In the genomic region with DNA sequence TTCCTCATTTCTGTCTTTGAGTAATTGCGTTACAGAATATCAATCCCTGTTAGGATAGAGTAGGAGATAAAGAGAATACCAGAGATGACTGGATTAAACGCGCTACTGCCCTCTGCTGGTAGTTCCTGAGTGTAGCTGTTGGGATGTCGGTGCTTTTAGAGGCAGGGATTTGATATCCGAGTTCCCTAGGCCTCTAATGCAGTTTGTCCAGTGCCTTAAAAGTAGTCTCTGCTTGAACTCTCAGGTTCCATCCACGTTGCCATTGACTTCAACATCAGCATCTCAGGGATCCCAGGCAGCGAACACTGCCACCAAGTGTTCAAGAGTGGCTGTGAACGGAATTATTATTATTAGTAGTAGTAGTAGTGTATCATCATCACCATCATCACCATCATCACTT, we compare ENCODE assay signal across 8 mouse cellular contexts. TPM values are rescaled to one million over a fixed set of nuclear protein-coding genes. Genes with fewer than 3 reads are reported as not detected.
DNase-seq lines count a peak whose midpoint lies in the region; ATAC-seq lines count a peak whose summit lies in the region.

No protein-coding gene starts in this region.

- no peaks in the 10 kb centered on the region for H3K27me3 ChIP-seq in embryonic facial prominence, embryonic 14.5 days (replicated peaks; ENCODE audit: control insufficient read depth, insufficient read depth, low read length)
- no peaks in the 10 kb centered on the region for H3K27me3 ChIP-seq in hindbrain, embryonic 11.5 days (ENCODE audit: control insufficient read depth, insufficient read depth, low read length)

- H3K4me1 ChIP-seq in embryonic facial prominence, embryonic 14.5 days (ENCODE audit: control insufficient read depth, insufficient read depth, low read length), result no peaks in the 10 kb centered on the region
- no peaks in the 10 kb centered on the region for H3K4me1 ChIP-seq in hindbrain, embryonic 11.5 days (replicated peaks; ENCODE audit: control insufficient read depth, insufficient read depth, low read length)

- 21% methylated on average over 8 of the region's 8 CpGs for WGBS in embryonic facial prominence, embryonic 14.5 days
- 22% methylated on average over 8 of the region's 8 CpGs for WGBS in hindbrain, embryonic 11.5 days

- H3K36me3 ChIP-seq in embryonic facial prominence, embryonic 14.5 days (ENCODE audit: control insufficient read depth, insufficient read depth, low read length), result no peaks in the 10 kb centered on the region
- H3K36me3 ChIP-seq in hindbrain, embryonic 11.5 days (ENCODE audit: control insufficient read depth, insufficient read depth, low read length), result no peaks in the 10 kb centered on the region

- no peak overlapping the region for H3K4me2 ChIP-seq in embryonic facial prominence, embryonic 14.5 days (ENCODE audit: low read depth, low read length)
- no peak overlapping the region for H3K4me2 ChIP-seq in hindbrain, embryonic 11.5 days (replicated peaks; ENCODE audit: low read depth, low read length)

- no peaks in the 10 kb centered on the region for H3K9me3 ChIP-seq in embryonic facial prominence, embryonic 14.5 days (ENCODE audit: control insufficient read depth, low read length)
- H3K9me3 ChIP-seq in hindbrain, embryonic 11.5 days (ENCODE audit: control insufficient read depth, low read length), result no peaks in the 10 kb centered on the region

- DNase-seq in CD4-positive, CD25-positive, alpha-beta regulatory T cell, adult 2 months (ENCODE audit: low read depth, low spot score), result peak; percentile 68
- peak; percentile 46 to 61 for DNase-seq in adrenal gland, postnatal 4 days (ENCODE audit: low spot score in 2 of 2)
- DNase-seq in embryonic facial prominence, embryonic 14.5 days (ENCODE audit: low spot score), result peak; percentile 80
- peak; percentile 83 for DNase-seq in hindbrain, embryonic 11.5 days (ENCODE audit: low spot score)
- peak; percentile 75 to 83 for DNase-seq in left cerebral cortex, adult 18-20 months (ENCODE audit: low spot score in 2 of 2)
- peak; percentile 83 for DNase-seq in mesoderm, embryonic 11.5 days (ENCODE audit: low read depth, low spot score)
- peak; percentile 32 to 49 for DNase-seq in right cerebral cortex, postnatal 36 days (ENCODE audit: low spot score in 2 of 2)

- no peak overlapping the region for H3K27ac ChIP-seq in embryonic facial prominence, embryonic 14.5 days (replicated peaks; ENCODE audit: low read depth, low read length)
- H3K27ac ChIP-seq in hindbrain, embryonic 11.5 days (ENCODE audit: low read depth, low read length), result no peak overlapping the region

- H3K9ac ChIP-seq in embryonic facial prominence, embryonic 14.5 days (ENCODE audit: low read depth, low read length), result no peak overlapping the region
- H3K9ac ChIP-seq in hindbrain, embryonic 11.5 days (ENCODE audit: low read depth, low read length), result no peak overlapping the region

- no peak for ATAC-seq in CD4-positive, CD25-positive, alpha-beta regulatory T cell, adult 4 months
- ATAC-seq in embryonic facial prominence, embryonic 14.5 days (ENCODE audit: low read depth), result 0 out of 2 replicates have a peak, but pooled peaks have one; percentile 44
- ATAC-seq in hindbrain, embryonic 11.5 days (ENCODE audit: low FRiP score), result no peak; the same call in 1 of the 2 replicates

- H3K4me3 ChIP-seq in embryonic facial prominence, embryonic 14.5 days (ENCODE audit: low read depth, low read length), result no peak overlapping the region
- H3K4me3 ChIP-seq in hindbrain, embryonic 11.5 days (ENCODE audit: low read depth, low read length), result no peak overlapping the region

RNA-seq across cellular contexts. Expression of gene Rd3l, which starts 20.1 kb away (rescaled TPM):
- polyA plus RNA-seq in CD4-positive, CD25-positive, alpha-beta regulatory T cell, adult 4 months (2017; shearing (Covaris generic)), result not detected
- not detected for total RNA-seq in adrenal gland, postnatal 4 days (2021)
- polyA plus RNA-seq in embryonic facial prominence, embryonic 14.5 days (2014; fragmentation: Nextera tagmentation; extraction: Ambion mirVana), result not detected in 2 replicates
- not detected in 2 replicates for polyA plus RNA-seq in hindbrain, embryonic 11.5 days (2014; fragmentation: Nextera tagmentation; extraction: Ambion mirVana)
- under 1 TPM in 1 of 2 experiments, not detected in 1; 0.37 TPM for total RNA-seq in left cerebral cortex, adult 18-20 months (2021)

RNA-seq across cellular contexts. Expression of gene Tdrd9, which starts 29.9 kb away (rescaled TPM):
- polyA plus RNA-seq in CD4-positive, CD25-positive, alpha-beta regulatory T cell, adult 4 months (2017; shearing (Covaris generic)), result not detected
- total RNA-seq in adrenal gland, postnatal 4 days (2021), result under 1 TPM; 0.34 to 0.40 TPM
- 0.21 and 0.34 TPM in 2 replicates for polyA plus RNA-seq in embryonic facial prominence, embryonic 14.5 days (2014; fragmentation: Nextera tagmentation; extraction: Ambion mirVana)
- 0.37 and 0.81 TPM in 2 replicates for polyA plus RNA-seq in hindbrain, embryonic 11.5 days (2014; fragmentation: Nextera tagmentation; extraction: Ambion mirVana)
- total RNA-seq in left cerebral cortex, adult 18-20 months (2021), result under 1 TPM; 0.26 to 0.33 TPM

RNA-seq across cellular contexts. Expression of gene Atp5mpl, which starts 34.4 kb away (rescaled TPM):
- 100 to 1,000 TPM; 202 to 279 TPM for polyA plus RNA-seq in CD4-positive, CD25-positive, alpha-beta regulatory T cell, adult 4 months (2017; shearing (Covaris generic))
- total RNA-seq in adrenal gland, postnatal 4 days (2021), result 100 to 1,000 TPM; 402 to 432 TPM
- 670 and 799 TPM in 2 replicates for polyA plus RNA-seq in embryonic facial prominence, embryonic 14.5 days (2014; fragmentation: Nextera tagmentation; extraction: Ambion mirVana)
- polyA plus RNA-seq in hindbrain, embryonic 11.5 days (2014; fragmentation: Nextera tagmentation; extraction: Ambion mirVana), result 582 and 583 TPM in 2 replicates
- 100 to 1,000 TPM; 353 to 384 TPM for total RNA-seq in left cerebral cortex, adult 18-20 months (2021)
